Mouse (Mus musculus) cerebellum, adult 11-12 months (tissue): ENCODE measurements at regions not wholly inside any gene's neighbourhood (a gene's known extent, or its start where the extent isn't known, plus 50 kb on each side); places are given as distances from the start of the nearest gene placed in this dataset.

Source experiments
- DNase-seq: peaks from one replicate; pipeline ENCODE4 v3.0.0; 2022

DNA sequence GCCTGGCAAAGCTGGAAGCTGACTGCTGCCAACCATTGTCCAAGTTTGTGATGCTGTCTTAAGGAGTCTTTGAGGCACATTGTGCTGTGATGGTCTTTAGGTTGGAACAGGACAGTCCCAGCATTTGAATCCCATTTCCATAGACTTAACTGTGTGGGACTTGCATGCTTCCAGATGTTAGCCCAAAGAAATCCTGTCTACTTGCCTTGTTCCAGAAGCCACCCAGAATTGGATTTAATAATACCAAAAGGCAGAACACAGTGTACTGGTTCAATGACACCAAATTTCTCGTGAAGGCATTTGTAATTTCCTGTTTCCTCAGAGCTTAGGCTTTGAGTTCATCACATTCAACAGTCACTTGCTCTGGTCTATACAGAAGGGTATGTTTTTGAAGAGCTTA lies 444.9 kb upstream of the Slc30a5 start:
- DNase-seq = no peak

DNA sequence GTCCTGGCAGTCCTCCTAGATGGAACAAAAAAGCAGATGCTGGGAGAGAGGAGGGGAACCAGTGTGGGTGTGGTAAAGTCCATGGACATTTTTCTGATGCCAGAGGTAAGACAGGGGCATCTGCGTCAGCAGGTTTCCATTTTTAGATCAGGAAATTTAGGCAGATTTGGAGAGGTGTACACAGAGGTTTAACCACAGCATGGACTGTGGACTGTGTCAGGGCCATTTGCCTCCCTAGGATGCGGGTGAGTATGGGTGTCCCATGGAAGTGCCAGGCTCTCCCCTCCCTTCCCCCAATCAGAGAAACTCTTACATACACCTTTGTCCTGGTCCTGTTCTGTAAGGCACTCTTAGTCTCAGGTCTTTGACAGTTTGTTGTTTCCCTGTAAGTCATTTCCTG lies 443.5 kb upstream of the Slc30a5 start:
- DNase-seq = no peak

DNA sequence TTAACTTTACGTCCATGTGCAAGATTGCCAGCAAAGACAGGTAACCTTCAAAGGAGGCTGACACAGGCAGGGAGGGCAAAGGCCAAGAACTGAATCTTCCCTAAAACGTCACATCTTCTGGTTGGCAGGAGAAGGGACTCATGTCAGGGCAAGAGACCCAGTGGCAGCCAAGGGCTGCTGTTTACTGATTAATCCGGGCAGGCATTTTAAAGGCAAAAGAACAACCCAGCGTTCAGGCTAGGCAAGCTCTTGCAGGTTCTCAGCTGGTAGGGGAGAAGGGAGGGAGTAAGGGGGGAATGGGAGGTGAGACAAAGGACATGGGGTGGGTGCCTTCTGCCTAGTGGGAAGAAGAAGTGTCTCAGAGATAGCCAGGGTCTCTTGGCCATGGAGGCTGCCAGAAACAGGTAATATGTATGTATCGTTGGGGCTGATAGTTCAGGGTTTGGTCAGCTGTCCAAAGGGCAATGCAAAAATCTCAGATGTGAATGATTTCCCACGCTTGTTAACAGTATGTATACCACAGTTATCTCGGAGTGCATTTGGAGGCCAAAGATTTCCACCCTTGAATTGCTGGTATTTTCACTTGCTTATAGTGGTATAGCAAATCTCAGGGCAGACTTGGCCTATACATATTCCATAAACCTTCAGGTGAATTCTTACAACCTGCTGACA lies 441.4 kb upstream of the Slc30a5 start:
- no peak for DNase-seq

DNA sequence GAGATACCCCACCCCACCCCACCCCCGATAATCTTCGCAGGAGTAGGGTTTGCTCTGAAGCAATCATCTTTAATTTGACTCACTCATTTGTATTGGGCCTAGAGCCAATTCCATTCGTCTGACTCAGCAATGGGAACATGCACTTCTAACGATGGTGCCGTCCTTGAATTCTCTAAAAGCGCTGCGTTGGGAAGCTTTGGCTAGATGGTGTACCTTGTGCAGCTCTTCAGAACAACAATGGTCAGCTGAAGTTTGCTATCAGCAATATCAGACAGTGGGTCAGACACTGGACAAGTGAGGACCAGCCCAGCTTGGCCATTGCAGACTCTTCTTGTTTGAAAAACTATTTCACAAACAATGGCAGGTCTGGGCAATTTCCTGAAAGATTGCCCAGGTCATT lies 440.1 kb upstream of the Slc30a5 start:
- DNase-seq = no peak

DNA sequence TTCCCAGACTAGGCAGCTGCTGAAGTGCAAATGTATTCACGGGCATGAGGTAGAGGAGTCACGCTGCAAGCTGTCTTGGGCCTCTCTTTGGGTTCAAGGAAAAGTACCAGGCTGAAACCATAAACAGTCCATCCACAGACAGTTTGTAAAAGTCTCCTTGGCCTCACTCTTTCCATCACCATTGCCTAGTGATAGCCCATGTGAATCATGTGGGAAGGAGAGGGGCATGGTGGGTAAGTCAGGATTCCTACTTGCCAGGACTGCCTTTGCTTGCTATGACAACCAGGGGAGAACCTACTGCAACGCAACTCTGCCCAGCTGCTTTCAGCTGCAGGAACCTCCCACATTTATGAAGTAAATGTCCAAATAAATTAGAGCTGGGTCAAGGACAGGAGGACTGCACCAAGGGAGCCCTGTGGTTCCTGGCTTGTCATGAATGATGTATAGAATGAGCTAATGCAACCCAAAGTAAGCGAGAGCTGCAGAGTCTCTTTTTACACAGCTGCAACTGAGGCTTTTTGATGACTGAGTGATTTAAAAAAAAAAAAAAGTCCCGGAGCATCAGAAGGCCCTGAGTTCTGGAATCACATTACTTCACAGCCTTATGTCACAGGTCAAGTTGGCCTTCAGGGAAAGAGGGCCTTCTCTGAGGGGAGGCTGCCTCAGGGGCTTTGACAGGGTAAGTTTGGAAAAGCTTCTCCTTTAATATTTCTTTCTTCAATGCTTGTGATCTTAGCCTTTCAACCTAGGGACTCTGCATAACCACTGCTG lies 420.7 kb upstream of the Slc30a5 start:
- no peak for DNase-seq

DNA sequence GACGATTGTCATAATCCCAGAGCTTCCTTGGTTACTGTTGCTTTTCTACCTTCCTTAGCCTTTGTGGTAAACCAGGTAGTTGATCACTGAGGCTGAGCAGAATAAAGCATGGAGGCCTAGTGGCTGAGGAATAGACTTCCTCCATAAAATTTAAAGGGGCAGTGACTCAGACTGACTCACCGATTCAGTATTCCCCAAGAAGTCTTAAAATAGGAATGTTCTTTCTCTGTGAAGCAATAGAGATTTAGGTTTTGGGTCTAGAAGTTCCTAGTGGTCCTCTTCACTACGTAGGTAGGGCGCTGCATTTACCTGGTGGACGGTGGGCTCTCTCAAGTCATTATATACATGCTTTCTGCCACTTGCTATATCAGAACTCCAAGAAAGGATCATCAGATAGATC lies 416.1 kb upstream of the Slc30a5 start:
- no peak for DNase-seq

DNA sequence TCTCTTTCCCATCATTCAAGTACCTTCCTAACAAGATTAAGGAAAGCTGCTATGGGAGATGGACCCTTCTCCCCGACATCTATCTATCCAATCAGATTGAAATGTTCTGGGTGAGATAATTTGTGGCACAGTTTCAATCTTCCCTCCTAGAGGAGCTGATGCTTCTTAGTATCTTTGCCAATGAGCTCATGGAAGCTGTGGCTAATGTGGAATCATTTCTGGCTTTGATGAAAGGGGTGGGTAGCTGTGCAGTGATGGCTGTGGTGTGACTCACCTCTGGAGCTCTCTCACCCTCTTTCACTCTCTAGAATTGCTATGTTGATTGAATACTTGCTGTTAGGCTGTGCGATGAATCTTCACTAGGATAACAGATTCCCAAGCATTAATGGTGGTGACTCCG lies 411.1 kb upstream of the Slc30a5 start:
- no peak for DNase-seq

DNA sequence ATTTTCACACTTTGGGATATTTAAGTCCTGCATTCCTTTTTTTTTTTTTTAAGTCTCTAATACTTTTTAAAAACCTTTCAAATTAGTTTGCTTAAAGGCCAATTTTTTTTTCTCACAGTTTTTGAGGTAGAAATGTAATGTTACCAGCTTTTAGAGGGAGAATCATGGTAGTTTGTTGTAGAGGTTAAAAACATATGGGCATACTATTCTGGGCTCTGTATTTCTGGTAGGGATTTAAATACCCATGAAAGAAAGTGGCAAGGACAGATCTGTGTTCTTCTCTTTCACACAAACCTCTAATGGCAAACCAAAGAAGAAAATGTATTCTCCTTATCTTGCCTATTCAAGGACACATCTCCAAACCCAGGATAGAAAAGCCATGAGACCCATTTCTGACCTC lies 405.6 kb upstream of the Slc30a5 start:
- no peak for DNase-seq

DNA sequence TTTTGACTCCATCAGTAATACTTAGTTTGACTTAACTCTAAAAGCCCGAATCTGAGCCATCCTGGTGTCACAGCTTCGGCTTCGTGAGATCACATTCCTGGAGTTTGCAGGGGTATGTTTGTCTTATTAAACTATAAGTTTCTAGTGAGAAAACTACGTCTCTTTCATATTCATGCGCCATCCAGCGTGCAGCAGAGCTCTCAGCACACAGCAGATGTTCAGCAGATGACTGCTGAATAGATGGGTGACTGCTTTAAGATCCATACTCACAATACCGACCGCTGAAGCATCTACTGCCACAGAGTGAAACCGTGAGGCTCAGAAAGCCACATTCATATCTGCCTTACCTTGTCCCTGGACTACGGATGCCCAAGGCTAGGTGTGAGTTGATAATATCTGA lies 403.8 kb upstream of the Slc30a5 start:
- DNase-seq = no peak

DNA sequence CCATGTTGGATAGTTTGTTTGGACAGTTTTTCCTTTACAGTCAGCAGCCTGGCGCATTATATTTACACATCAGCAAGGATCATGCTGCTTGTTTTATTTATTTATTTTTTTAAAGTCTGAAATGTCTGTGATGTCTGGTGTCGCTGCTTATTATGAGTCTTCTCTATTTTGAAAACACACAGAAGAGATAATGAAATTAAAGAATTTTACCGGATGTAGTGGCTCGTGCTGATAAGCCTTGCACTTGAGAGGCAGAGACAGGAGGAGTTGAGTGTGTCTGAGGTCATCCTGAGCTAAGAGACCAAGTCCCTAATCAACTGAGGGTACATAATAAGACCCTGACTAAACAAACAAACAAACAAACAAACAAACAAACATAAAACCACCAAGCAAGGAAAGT lies 402.6 kb upstream of the Slc30a5 start:
- DNase-seq = no peak

DNA sequence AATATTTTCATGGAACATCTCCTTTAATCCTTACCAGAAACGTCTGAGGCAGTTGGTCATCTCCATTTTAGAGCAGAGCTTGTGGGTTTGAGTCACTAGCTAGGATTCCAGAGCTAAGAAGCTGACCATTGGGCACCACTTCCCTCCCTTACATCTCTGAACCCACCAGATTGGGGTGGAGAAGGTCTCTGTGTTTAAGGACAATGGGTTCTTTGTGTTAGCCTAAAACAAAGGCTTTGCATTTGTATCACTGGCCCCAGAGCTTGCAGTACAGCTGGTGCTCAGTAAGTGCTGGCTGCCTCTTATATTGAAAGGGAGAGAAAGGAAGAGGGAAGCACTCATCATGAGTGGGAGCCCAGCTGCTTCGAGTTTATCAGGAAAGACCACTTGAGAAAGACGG lies 401.9 kb upstream of the Slc30a5 start:
- no peak for DNase-seq

DNA sequence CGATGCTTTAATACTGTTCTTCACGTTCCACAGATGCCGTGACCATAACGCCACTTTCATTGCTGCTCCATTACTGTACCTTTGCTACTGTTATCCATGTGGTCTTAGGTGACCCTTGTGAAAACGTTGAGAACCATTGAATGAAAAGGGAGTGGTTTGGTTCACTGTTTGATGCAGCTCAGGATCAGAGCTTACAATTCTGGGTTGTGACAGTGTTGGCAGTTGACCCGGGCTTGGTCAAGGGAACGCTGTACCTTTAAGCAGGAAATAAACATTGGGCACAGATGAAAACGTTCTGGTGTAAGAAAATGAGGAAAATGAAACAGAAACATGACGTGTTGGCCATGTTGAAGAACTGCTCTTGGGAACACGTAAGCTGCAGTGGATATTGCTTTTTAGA lies 401.3 kb upstream of the Slc30a5 start:
- no peak for DNase-seq

DNA sequence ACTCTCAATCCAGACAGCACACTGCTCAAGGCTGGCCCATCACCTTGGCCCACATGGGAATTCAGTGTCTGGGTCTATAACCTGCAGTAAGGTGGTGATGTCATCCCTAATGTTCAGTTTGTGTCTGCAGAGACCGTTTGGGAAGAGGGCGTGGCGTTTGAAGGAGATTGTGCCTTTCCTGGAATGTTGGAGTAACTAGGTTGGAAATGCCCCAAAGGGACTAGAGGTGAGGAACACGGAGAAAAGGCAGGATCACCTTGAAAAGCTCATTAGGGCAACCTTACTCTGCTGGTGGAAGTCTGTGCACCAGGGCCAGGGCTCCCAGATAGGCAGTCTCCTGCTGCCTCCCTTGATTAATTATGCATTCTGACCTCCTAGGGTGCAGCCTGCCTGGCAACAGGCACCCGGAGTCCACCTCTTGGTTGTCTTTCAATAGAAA lies 400.6 kb upstream of the Slc30a5 start:
- peak; percentile 91 for DNase-seq

DNA sequence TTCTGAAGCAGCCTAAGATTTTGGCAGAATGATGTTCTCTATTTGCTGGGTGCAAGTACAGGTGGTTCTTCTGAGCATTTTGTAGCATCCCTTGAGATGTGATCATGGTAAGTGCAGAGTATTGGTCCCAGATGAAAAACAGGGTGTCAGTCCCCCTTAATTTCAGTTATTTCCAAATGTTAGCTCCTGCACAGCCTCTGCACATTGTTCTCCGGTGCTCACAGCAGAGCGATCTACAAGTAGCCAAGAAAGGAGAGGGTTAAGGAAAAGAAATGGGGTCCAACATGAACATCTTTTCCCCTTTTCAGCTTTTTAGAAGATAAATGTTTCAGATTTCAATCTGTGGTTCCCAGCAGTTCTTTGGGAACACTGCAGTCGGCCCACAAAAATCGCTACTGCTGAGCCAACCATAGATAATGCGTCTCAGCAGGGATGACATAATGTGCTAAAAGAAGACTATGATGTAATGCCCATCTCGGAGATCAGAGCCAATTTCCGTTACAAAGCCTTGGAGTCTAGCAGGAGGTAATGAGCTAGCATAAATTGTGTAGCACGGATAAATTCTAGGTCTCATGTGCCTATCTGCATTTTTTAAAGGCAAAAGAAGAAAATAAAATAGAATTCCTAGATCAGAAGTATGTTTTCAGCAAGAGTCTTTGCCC lies 400.1 kb upstream of the Slc30a5 start:
- DNase-seq = peak; percentile 90

DNA sequence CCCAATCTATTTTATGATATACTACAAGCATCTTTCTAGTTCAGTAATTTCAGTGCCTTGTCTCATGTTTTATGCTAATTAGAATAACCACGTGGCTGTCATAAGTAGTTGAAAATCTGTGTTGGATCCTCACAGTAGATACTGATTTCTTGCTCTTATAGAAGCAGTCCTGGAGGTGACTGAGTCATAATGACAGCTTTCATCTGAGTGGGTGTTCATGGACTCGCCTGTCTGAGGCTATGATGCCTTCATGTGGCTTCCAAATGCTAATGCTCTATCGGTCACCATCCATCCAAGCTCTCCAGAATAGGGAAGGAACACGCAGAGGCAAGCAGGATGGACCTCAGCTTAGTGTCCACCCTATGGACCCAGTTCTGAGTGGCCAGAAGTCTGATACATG lies 396.6 kb upstream of the Slc30a5 start:
- no peak for DNase-seq

DNA sequence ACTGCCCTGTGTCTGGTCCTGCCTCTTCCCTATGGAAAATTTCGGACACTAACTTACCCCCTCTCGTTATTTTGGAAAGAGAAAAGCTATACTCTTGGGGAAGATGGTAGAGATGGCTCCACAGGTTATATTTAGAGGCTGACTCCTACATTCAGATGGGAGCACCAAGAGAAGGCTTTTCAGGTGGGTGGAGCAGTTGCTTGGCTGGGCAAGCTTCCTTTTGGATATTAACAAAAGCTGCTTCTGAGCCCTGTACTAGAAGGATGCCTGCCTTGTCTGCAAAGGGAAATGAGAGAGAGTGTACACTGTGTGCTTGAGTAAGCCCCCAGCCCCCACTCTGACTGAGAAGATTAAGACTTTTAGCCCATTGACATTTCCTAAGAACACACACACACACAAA lies 392.1 kb upstream of the Slc30a5 start:
- no peak for DNase-seq

DNA sequence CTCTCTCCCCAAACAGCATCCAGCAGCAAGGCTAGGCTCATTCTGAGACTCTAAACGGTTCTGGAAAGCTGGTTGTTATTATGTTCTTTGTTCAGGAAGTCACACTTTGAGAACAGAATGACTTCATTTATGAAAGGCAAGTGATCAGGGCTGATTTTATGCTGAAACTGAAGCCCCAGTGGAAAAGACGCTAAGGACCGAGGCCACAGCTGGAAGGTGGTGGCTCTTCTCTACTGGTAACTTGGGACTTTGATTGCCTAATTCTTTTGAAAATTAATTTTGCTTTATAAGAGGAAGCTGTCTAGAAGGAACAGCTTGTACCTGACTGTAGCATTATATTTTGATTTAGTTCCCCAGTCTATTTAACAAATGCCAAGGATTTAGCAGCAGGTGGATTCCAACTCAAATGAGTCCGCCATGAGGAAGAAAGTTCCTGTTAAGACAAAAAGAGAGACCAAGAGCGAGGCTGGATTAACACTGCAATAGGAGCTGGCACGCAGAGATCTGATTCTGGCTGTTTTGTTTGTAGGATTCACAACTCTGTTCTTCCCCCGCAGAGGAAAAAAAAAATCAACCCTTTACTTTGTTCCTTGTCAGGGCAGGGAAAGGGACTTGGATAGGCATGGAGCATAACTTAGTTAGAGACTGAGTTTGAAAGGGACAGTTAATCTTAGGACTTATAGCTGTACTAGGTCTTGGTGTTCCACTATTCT lies 388.3 kb upstream of the Slc30a5 start:
- DNase-seq = no peak

DNA sequence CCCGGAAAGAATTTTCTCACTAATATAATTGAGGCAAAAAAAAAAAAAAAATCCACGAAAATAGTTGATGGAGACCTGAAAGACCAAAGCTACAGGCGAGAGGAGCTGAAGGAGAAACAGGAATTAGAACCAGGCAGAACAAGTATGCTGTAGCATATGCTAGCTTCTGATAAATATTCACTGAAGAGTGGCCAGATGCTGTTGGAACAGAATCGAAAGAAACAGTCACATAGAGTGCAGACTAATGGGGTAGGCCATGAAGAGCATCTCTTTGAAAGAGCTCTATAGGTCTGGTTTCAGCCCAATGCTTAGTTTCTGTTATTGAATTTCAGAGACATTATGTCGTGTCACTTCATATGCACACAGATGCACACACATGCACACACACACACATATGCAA lies 386.3 kb upstream of the Slc30a5 start:
- DNase-seq = no peak

DNA sequence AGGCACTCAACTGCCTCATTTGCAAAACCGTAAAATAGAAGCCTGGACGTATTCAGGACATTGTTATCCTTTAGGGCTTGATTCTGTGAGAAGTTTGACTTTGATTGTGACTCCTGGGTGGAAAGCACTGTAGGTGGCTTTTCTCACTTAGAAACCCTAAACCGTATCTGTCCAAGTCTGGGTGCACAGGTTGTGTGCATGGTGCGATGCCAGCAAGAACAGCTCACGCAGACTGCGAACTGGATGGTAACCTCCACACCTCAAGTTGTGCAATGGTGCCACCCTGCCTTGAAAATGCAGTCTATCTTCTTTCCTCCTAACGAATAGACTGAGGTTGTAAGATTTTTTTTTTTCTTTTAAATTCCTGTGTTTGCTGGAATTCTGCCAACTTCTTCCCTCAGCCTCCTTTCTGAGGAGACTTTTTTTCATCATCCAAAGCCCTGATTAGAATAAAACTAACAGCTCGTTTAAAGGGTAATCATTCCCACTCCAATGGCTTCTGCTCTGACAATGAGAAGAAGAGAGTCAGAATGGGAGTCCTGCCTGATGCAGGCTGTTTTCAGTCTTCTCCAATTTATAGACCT lies 383.8 kb upstream of the Slc30a5 start:
- no peak for DNase-seq

DNA sequence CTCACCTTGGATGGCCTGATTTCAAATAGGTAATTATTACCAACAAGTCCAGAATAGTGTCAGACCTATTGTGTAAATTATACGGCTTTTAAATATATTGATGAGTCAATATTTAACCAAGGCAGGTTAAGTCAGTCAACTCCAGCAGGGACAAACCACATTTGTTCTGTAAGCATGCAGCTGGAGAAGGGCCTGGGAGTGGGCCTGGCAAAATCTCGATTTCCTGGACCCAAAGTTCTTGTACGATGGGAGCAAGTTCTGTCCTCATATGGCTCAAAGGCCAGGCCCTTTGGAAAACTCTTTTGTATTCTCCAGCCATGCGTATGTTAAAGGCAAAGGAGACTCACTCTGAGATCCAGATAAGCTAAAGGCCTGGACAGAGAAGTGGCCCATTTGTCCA lies 383.2 kb upstream of the Slc30a5 start:
- DNase-seq = no peak

DNA sequence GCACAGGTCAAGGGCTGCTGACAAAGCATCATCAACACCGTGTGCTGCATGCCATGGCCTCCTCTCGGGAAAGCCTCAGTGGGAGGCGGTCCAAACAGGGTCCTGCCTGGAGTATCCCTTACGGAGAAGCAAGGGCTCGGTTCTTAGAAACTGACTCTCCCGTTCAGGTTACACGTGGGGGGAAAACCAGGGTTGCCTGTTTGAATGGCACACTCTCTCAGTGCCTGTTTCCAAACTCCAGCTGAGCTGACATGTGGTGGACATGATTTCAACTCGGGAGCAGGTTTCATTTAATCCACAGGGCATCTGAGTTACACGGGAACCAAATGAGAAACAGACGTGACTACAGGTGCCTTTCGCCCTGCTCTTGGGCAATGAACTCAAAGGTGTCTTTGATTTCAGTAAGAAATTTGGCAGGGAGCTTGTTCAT lies 382.6 kb upstream of the Slc30a5 start:
- peak; percentile 80 for DNase-seq

DNA sequence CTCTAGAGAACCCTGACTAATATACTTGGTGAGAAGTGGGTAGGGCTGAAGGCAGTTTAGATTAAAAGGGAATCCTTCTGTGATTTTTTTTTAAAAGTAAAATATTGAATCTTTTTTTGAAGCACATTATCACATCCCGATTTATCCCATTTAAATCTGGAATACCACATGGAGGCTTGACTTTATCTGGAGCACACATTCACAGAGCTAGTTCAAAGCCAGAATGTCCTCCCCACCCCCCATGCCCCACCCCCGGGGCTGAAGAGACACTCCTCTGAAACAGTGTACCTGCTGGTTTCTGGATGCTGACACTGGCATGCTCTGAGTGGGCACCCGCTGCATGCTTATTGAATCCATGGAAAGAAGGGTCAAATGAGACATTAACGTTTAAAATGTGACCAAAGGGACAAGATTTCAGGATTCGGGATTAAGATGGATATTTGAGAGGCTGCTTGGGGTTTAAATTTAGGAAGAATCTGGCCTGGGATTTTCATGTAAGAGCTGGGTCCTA lies 382.0 kb upstream of the Slc30a5 start:
- no peak for DNase-seq

DNA sequence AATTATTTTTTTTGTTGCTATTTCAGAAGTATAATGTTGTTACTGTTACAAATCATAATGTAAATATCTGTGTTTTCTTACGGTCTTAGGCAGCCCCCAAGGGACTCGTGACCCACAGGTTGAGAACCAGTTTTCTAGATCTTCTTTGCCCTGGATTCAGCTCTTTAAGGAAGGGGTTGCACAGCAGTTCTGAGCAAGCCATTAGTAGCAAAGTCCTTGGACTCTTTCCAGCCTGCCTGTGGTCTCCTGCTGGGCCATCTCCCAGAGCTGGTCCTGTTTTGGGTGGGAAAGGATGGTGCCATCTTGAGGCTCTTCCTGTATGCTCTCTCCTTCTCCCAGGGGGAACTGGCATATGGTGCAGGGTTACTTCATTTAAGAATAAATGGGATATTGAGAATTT lies 380.9 kb upstream of the Slc30a5 start:
- DNase-seq = peak; percentile 44
